Mouse (Mus musculus): ENCODE results near the gene Ece1.

Gene Ece1

DNA sequence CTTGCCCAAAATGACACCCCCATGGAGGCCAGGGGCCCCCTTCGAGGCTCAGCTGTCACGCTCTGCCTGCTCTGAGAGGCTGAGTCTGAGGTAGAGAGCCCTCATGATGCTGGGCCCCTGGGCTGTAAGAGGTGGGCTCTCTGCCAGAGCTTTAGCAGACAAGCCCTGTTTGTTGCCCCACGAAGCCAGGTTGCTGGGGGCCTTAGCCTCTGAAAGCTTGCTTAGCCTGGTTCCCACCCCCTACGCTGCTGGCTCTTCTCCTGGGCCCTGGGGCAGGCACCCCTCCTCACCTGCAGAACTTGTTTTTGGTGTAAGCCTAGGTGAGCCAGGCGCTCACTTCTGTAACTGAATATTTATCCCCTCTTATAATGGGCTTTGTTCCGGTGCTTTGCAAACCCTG lies 55.6 kb downstream of the Ece1 start:
- DNase-seq (ENCODE audit: low read depth, low spot score) = no peak

- DNase-seq (ENCODE audit: low read depth, low spot score) = no peak
Measured at GRCm38 (mm10) chr4:137918559-137918958, 56.5 kb downstream of the Ece1 start.

DNA sequence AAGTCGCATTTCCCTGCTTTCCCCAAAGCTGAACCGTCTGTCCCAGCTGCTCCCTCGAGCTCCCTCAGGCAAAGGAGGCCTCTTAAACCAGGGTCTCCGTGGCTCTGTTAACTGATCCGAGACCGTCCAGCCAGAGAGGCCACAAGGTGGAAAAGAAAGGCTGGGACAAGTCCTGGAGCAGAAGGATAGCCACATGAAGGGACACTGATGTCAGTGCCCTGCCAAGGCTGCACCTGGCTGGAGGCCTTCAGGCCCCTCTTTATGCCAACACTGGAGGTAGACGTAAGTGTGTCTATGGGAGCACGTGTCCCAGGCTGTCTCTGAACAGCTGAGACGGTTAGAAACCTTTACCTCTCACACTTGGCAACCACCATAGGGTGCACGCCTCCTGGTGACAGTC lies 57.1 kb downstream of the Ece1 start:
- no peak for DNase-seq (ENCODE audit: low read depth, low spot score)

DNA sequence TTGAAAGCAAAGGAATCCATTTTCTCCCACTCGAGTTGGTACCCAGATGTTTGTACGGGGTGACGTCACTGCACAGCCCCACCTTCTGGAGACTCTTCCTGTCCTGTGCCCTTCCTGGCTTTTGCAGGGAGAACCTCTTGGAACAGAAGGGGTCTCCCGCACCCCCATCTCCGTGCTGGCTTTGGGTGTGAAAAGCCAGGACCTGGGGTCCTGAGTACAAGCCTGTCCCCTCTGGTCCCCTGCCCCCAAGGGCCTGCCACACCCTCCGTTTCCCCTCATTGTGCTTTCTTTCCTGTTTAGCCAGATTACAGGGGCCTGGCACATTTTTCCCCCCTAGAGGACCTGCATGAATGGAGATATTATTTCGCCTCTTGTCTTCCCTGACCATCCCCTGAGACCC lies 58.0 kb downstream of the Ece1 start:
- DNase-seq (ENCODE audit: low read depth, low spot score) = no peak

GRCm38 (mm10) chr4:137920500-137920961 lies 58.5 kb downstream of the Ece1 start:
- no peak for DNase-seq (ENCODE audit: low read depth, low spot score)

GRCm38 (mm10) chr4:137921510-137921909 lies 59.5 kb downstream of the Ece1 start:
- DNase-seq (ENCODE audit: low read depth, low spot score) = no peak

GRCm38 (mm10) chr4:137923052-137923451 lies 61.0 kb downstream of the Ece1 start:
- DNase-seq (ENCODE audit: low read depth, low spot score) = no peak

GRCm38 (mm10) chr4:137925176-137925575 lies 63.1 kb downstream of the Ece1 start:
- DNase-seq (ENCODE audit: low read depth, low spot score) = no peak

DNA sequence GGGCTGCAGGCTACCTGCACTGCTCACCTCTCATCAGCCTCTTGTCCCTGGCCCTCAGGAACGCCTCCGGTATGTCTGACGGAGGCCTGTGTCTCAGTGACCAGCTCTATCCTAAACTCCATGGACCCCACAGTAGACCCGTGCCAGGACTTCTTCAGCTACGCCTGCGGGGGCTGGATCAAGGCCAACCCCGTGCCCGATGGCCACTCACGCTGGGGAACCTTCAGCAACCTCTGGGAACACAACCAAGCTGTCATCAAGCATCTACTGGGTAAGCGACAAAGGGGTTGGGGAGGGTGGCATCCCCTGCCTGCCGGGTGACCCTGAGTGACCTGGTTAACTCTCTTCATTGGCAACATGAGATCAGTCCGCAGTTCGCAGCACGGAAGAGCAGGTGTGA lies 64.1 kb downstream of the Ece1 start:
- DNase-seq (ENCODE audit: low read depth, low spot score) = no peak

DNA sequence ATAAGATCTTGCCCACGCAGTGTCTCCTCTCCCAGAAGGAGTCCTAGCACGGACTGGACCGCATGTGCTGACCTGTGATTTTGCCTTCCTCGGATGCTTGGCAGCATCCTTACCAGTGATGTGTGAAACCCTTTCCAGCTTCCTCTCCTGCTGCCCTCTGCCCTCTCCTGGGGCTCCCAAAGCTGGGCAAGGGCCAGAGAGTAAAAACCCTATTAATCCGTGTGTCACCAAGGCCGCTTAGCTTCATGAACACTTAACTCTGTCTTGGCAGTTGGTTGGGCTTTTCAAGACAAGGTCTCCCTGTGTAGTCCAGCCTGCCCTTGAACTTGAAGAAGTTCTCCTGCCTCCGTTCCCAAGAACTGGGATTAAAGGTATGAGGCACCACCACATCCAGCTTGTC lies 65.1 kb downstream of the Ece1 start:
- DNase-seq (ENCODE audit: low read depth, low spot score) = no peak

- DNase-seq (ENCODE audit: low read depth, low spot score) = no peak
Measured at GRCm38 (mm10) chr4:137927741-137928535, 65.9 kb downstream of the Ece1 start.

- DNase-seq (ENCODE audit: low read depth, low spot score) = no peak
Measured at GRCm38 (mm10) chr4:137928813-137929212, 66.8 kb downstream of the Ece1 start.

GRCm38 (mm10) chr4:137929341-137930016 lies 67.4 kb downstream of the Ece1 start:
- DNase-seq (ENCODE audit: low read depth, low spot score) = no peak

GRCm38 (mm10) chr4:137930500-137931008 lies 68.5 kb downstream of the Ece1 start:
- DNase-seq (ENCODE audit: low read depth, low spot score) = no peak

GRCm38 (mm10) chr4:137931009-137931757 lies 69.1 kb downstream of the Ece1 start:
- no peak for DNase-seq (ENCODE audit: low read depth, low spot score)

- DNase-seq (ENCODE audit: low read depth, low spot score) = no peak
Measured at GRCm38 (mm10) chr4:137932554-137933178, 70.6 kb downstream of the Ece1 start.

DNA sequence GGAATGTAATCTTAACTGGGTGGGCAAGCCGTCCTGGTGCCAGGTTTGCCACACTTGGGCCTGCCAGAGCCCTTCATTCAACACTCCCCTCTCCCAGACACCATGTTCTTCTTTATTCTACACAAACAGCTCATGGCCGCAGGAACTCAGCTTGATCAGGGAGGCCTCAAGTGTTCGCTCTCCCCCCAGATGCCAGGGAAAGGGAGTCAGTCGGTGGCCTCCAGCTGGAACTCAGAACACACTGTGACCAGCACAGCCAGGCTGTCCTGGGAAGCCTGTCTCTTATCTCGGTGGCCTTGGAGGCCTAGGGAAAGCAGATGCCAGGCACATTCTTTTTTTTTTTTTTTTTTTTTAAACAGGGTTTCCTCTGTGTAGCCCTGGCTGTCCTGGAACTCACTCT lies 71.3 kb downstream of the Ece1 start:
- DNase-seq (ENCODE audit: low read depth, low spot score) = no peak

DNA sequence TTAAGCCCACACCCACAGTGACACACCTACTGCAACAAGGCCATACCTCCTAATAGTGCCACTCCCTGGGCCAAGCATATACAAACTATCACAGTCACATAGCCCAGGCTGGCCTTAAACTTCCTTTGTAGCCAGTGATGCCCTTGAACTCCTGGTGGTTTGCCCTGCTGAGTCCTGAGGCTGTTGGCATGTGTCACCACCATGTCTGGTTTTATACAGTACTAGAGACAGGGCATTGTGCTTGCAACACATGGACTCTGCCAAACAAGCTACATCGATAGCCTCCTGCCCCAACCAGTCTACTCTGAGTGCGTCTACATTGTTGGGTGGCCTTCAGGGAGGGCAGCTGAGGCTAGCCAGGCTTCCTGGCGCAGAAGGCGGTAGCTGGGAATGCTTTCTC lies 74.1 kb downstream of the Ece1 start:
- DNase-seq (ENCODE audit: low read depth, low spot score) = no peak

GRCm38 (mm10) chr4:137940061-137940460 lies 78.0 kb downstream of the Ece1 start:
- DNase-seq (ENCODE audit: low read depth, low spot score) = no peak

GRCm38 (mm10) chr4:137941131-137941844 lies 79.3 kb downstream of the Ece1 start:
- no peak for DNase-seq (ENCODE audit: low read depth, low spot score)
